Mouse (Mus musculus) neural tube, embryonic 12.5 days (tissue): ENCODE measurements around the gene Recql5. TPM values are rescaled to one million over a fixed set of nuclear protein-coding genes. Genes with fewer than 3 reads are reported as not detected.
A peak's percentile ranks its signal among the peaks of the same experiment; 100 is the strongest.

Experiments used
- ATAC-seq: fragments of 200-750 bp; cut with Nextera tagmentation; 2 replicates; pipeline ENCODE4 v1.8.0; 2017; ENCODE audit warnings: low read depth, mild to moderate bottlenecking, moderate TSS enrichment, moderate library complexity; ENCODE audit not compliant: low FRiP score
- H3K27ac ChIP-seq: fragments of 300-500 bp; sonication (generic); 2 replicates; pipeline ENCODE4 v1.5.1; 2016
- H3K27me3 ChIP-seq: fragments of 300-500 bp; sonication (generic); replicated peaks from 2 replicates; pipeline ENCODE4 v1.6.1; 2016; ENCODE audit warnings: mild to moderate bottlenecking
- H3K36me3 ChIP-seq: fragments of 300-500 bp; sonication (generic); 2 replicates; pipeline ENCODE4 v1.6.1; 2016; ENCODE audit warnings: mild to moderate bottlenecking
- H3K4me1 ChIP-seq: fragments of 300-500 bp; sonication (generic); 2 replicates; pipeline ENCODE4 v1.6.1; 2016
- H3K4me2 ChIP-seq: fragments of 300-500 bp; sonication (generic); replicated peaks from 2 replicates; pipeline ENCODE4 v1.6.1; 2016; ENCODE audit warnings: mild to moderate bottlenecking
- H3K4me3 ChIP-seq: fragments of 300-500 bp; sonication (generic); 2 replicates; pipeline ENCODE4 v1.5.1; 2016
- H3K9ac ChIP-seq: fragments of 300-500 bp; sonication (generic); 2 replicates; pipeline ENCODE4 v1.6.1; 2016; ENCODE audit warnings: mild to moderate bottlenecking
- H3K9me3 ChIP-seq: fragments of 300-500 bp; sonication (generic); 2 replicates; pipeline ENCODE4 v1.6.1; 2016; ENCODE audit warnings: mild to moderate bottlenecking
- WGBS: fragments of 180-500 bp; shearing (Covaris S2); methylation state at CpG from one replicate; pipeline ENCODE4 v1.1.7; 2016; 5-methylcytosine and 5-hydroxymethylcytosine counted together
- polyA plus RNA-seq: library from polyadenylated mRNA; unstranded; fragments of >200 nt; fragmentation: Nextera tagmentation; extraction: Ambion mirVana; gene quantifications from 2 replicates; pipeline ENCODE4 v1.2.1, GENCODE M21; 2016

Recql5 gene
- polyA plus RNA-seq, 1 experiment from 2014 or later, result 30.2 TPM

DNA sequence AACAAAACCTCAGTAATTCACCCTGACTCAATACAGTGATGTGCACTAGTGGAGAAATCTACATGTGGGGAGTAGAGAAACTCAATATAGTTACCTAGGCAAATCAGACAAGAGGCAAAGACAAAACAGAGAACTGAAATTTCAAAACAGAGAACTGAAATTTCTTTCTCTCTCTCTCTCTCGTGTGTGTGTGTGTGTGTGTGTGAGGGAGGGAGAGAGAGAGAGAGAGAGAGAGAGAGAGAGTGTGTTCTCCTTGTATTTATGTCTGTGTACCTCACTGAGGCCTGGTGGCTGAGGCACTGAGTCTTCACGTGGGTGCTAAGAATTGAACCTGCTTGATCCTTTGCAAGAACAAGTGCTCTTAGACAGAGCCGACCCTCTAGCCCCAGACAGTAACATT lies 3.5 kb downstream of the Recql5 start:
- Histone ChIP-seq H3K4me1 (peaks cover 17% of the 10 kb centered on the region), H3K4me2 (no peak overlapping the region), H3K27me3 (no peaks in the 10 kb centered on the region), H3K36me3 (peaks cover 28% of the 10 kb centered on the region), H3K9me3 (no peaks in the 10 kb centered on the region), H3K4me3 (no peak overlapping the region), H3K27ac (no peak overlapping the region), H3K9ac (no peak overlapping the region)
- no peak for ATAC-seq
- 84% methylated on average over 3 of the region's 3 CpGs for WGBS

DNA sequence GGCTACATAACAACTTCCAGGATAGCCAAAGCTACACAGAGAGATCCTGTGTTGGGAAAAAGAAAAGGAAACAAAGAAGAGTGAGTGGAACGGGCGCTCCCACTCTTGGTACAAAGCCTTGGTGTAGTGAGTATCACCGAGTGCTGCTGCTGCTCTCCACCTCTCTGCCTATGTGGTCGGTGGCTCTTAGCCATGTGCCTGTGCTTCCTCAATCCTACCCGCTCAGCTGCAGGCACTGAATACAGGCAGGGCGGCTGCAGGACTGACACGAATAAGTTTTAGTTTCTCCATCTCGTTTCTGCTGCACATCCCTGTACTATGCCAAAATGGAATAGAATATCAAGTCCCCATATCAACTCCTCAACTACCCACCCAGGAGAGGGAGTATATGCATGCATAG lies 4.2 kb downstream of the Recql5 start:
- WGBS, result 95% methylated on average over 8 of the region's 8 CpGs

DNA sequence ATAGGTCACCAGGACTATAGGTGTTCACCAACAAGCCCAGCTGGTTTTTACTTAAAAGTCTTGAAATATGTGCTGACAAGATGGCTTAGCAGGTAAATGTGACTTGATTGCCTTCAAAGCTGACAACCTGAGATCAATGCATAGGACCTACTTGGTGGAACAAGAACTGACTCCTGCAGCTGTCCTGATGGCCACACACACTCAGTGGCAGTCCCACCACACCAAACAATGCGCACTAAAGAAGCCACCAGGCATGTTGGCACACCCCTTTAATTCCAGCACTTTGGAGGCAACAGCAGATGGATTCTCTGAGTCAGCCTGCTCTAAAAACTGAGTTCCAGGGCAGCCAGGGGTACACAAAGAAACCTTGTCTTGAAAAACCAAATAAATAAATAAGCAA lies 11.3 kb downstream of the Recql5 start:
- H3K9me3 ChIP-seq, result no peaks in the 10 kb centered on the region
- no peaks in the 10 kb centered on the region for H3K27me3 ChIP-seq
- no peak overlapping the region for H3K27ac ChIP-seq
- no peak overlapping the region for H3K4me2 ChIP-seq
- no peaks in the 10 kb centered on the region for H3K4me1 ChIP-seq
- ATAC-seq, result no peak
- H3K4me3 ChIP-seq, result no peak overlapping the region
- WGBS, result 94% methylated on average over 1 of the region's 1 CpGs
- H3K36me3 ChIP-seq, result peaks cover 21% of the 10 kb centered on the region
- no peak overlapping the region for H3K9ac ChIP-seq

More for the DNA sequence above, 4.2 kb downstream of the Recql5 start:
- Histone ChIP-seq H3K36me3 (peaks cover 28% of the 10 kb centered on the region), H3K4me2 (no peak overlapping the region), H3K27me3 (no peaks in the 10 kb centered on the region), H3K9me3 (no peaks in the 10 kb centered on the region), H3K27ac (no peak overlapping the region), H3K4me3 (0 out of 2 replicates have a peak overlapping the region, but pooled peaks have one; percentile 4), H3K9ac (no peak overlapping the region), H3K4me1 (peaks cover 9% of the 10 kb centered on the region)
- ATAC-seq, result no peak

DNA sequence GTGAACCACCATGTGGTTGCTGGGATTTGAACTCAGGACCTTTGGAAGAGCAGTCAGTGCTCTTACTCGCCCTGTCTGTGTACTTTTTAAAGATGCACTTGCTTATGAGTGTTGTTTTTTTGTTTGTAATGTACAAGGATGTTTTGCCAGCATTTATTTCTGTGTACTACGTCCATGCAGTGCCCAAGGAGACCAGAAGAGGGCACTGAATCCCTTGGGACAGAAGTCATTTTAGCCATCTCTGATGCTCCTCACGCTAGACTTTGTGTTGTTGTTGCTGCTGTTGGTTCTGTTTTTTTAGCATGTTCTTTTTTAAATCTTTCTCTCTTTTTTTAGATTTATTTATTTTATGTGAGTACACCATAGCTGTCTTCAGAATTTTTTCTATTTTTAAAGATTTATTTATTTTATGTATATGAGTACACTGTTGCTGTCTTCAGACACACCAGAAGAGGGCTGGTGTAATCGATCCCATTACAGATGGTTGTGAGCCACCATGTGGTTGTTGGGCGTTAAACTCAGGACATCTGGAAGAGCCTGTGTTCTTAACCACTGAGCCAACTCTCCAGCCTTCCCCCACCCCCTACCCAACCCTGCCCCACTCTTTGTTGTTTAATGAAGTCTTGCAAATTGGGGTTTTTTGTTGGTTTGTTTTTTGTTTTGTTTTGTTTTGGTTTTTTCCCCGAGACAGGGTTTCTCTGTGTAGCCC lies 13.0 kb downstream of the Recql5 start:
- 45% methylated on average over 6 of the region's 6 CpGs for WGBS
- no peak for ATAC-seq

GRCm38 (mm10) chr11:115919073-115919472 lies 14.2 kb downstream of the Recql5 start:
- no peak for ATAC-seq
- Histone ChIP-seq H3K4me3 (no peak overlapping the region), H3K9ac (no peak overlapping the region), H3K27me3 (no peaks in the 10 kb centered on the region), H3K27ac (no peak overlapping the region), H3K4me2 (no peak overlapping the region), H3K4me1 (no peaks in the 10 kb centered on the region), H3K9me3 (no peaks in the 10 kb centered on the region), H3K36me3 (peaks cover 34% of the 10 kb centered on the region)
- 91% methylated on average over 5 of the region's 5 CpGs for WGBS

More for the DNA sequence above, 13.0 kb downstream of the Recql5 start:
- Histone ChIP-seq H3K9ac (no peak overlapping the region), H3K27me3 (no peaks in the 10 kb centered on the region), H3K4me1 (no peaks in the 10 kb centered on the region), H3K36me3 (peaks cover 27% of the 10 kb centered on the region), H3K4me3 (no peak overlapping the region), H3K9me3 (no peaks in the 10 kb centered on the region), H3K4me2 (no peak overlapping the region), H3K27ac (no peak overlapping the region)

DNA sequence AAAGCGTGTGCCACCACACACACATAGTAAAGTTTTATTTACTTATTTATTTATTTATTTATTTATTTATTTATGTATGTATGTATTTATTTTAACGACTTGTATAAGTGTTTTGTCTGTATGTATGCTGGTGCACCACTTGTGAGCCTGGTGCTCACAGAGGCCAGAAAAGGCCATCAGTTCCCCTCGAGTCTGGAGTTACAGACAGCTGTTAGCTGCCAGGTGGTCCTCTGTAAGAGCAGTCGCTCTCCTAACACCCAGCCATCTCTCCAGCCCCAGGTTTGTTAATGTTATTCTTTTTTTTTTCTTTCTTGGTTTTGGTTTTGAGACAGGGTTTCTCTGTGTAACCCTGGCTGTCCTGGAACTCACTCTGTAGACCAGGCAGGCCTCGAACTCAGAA lies 14.6 kb downstream of the Recql5 start:
- no peaks in the 10 kb centered on the region for H3K9me3 ChIP-seq
- H3K4me1 ChIP-seq, result no peaks in the 10 kb centered on the region
- ATAC-seq, result no peak
- H3K27me3 ChIP-seq, result no peaks in the 10 kb centered on the region
- H3K4me3 ChIP-seq, result no peak overlapping the region
- 88% methylated on average over 5 of the region's 5 CpGs for WGBS
- H3K27ac ChIP-seq, result no peak overlapping the region
- no peak overlapping the region for H3K9ac ChIP-seq
- peaks cover 38% of the 10 kb centered on the region for H3K36me3 ChIP-seq
- H3K4me2 ChIP-seq, result no peak overlapping the region

DNA sequence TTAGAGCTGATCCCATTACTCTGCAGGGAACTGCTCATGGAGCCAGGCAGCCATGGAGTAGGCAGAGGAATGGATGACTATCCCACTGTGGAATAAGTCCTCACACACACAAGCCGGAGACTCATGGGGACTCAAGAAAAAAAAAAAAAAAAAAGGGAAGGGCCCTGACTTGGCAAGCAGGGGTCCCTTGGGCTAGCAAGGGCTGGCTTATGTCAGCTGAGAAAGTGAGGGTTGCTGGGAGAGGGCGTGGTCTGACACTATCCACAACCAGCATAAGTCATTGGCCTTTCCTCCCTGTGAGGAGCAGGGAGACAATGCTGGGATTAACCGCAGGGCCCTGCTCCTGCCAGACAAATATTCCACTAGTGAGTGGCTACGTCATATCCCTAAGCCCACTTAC lies 16.7 kb downstream of the Recql5 start:
- Histone ChIP-seq H3K27ac (no peak overlapping the region), H3K4me2 (no peak overlapping the region), H3K4me1 (no peaks in the 10 kb centered on the region), H3K9ac (no peak overlapping the region), H3K4me3 (no peak overlapping the region), H3K27me3 (no peaks in the 10 kb centered on the region), H3K36me3 (peaks cover 46% of the 10 kb centered on the region), H3K9me3 (no peaks in the 10 kb centered on the region)
- no peak for ATAC-seq
- 90% methylated on average over 4 of the region's 4 CpGs for WGBS

DNA sequence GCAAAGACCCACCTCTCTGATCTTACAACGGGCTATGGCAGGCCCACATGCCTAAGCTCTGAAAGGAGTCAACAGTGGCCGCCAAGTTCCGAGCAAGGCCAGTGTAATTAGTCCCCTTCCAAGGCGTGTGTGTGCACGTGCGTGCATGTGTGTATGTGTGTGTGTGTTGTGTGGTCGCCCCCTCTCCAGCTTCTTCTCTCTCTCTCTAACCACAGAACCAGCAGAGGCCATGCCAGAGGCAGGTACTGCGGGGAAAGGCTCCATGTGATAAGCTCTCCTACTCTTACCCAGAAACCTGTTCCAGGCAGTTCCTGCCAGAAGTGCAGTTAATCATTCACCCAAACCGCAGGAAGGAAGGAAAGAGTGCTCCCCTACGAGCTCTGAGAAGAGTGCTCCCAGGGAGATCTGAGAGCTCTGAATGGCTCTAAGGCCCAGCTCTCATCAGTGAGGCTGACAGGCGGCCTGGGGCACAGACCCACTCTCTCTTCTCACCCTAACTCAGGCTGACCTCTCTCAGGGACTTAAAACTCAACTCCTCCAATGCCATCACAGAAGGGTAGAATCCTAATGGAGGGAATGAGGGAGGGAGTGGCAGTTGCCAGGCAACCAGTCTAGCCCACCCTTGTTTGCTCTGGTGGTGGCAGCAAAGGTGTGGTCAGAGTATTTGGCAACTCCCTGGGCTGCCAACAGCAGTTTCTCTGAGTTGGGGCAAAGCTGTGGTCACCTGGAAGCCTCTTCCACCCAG lies 21.5 kb downstream of the Recql5 start, which contains the start of gene Smim6:
Smim6 (plus strand) TSS at position 386 of the 745 bp plus-strand sequence.
- 77% methylated on average over 11 of the region's 11 CpGs for WGBS
- Histone ChIP-seq H3K27me3 (no peaks in the 10 kb centered on the region), H3K36me3 (peaks cover 56% of the 10 kb centered on the region), H3K4me2 (no peak within 1 kb of the TSS), H3K27ac (no peak within 1 kb of the TSS), H3K9me3 (no peaks in the 10 kb centered on the region), H3K4me3 (no peak within 1 kb of the TSS), H3K4me1 (no peaks in the 10 kb centered on the region), H3K9ac (no peak within 1 kb of the TSS)
- no peak for ATAC-seq

DNA sequence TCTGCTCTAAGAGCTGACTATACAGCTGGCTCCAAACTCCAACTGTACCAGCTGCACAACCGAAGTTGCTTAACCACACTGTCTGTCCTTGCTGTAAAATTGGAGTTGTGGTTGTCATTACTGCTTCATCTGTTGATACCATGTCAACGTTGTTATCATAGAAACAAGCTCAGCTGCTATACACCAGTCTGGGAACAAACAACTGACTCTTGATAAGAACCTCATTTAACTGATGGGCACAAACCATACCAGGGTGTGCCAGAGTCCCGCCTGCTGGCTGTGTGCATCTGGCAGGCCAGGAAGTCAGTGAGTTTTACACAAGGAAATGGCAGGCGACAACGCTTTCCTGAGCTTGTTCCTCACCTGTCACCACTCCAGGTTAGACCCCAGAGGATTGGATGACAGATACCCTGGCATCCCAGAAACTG lies 22.1 kb downstream of the Recql5 start:
- no peak overlapping the region for H3K27ac ChIP-seq
- WGBS, result 96% methylated on average over 5 of the region's 5 CpGs
- ATAC-seq, result no peak
- H3K4me1 ChIP-seq, result no peaks in the 10 kb centered on the region
- no peak overlapping the region for H3K4me2 ChIP-seq
- no peak overlapping the region for H3K9ac ChIP-seq
- H3K9me3 ChIP-seq, result no peaks in the 10 kb centered on the region
- H3K27me3 ChIP-seq, result no peaks in the 10 kb centered on the region
- H3K36me3 ChIP-seq, result peaks cover 50% of the 10 kb centered on the region
- H3K4me3 ChIP-seq, result no peak overlapping the region

DNA sequence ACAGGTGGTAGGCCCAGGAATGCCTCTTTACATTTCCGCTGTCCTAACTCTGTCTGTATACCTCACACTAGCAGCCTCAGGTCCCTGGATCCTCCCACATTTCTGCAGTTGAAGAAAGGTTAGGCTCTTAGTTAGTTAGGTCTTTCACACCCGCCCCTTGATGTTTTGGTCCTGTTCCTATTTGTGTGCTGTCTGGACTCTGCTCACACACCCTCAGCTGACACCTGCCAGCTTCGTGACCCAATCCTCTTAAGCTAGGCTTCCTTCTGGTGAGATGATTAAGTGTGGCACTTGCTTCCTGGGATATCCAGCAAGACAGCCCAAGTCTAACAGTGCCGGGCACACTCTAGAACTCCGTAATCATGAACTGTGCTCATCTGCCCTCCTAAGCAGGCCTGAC lies 26.8 kb downstream of the Recql5 start:
- Histone ChIP-seq H3K27me3 (no peaks in the 10 kb centered on the region), H3K27ac (no peak overlapping the region), H3K9ac (no peak overlapping the region), H3K4me3 (no peak overlapping the region), H3K4me1 (peaks cover under 1% of the 10 kb centered on the region; the same call in 1 of the 2 replicates), H3K36me3 (peaks cover 11% of the 10 kb centered on the region), H3K4me2 (no peak overlapping the region), H3K9me3 (no peaks in the 10 kb centered on the region)
- 91% methylated on average over 5 of the region's 5 CpGs for WGBS
- ATAC-seq, result no peak

DNA sequence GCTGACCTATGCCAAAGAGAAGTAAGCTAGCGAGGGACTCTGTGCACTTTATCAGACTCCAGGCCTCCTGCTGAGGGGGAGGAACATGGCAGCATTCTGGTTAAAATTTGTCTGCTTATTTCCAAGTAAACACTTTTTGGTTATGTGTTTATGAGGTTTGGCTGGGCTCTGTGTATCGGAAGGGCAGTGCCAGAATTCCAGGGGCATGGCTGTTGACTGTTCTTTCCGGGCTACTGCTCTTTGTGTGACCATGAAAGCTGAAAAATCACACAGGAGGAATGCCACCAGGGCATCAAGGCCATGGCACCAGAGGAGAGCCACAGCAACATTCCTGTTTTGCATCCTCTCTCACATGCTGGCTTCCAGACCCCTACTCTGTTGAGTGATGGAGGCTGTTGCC lies 27.2 kb downstream of the Recql5 start:
- Histone ChIP-seq H3K27ac (no peak overlapping the region), H3K9me3 (no peaks in the 10 kb centered on the region), H3K4me2 (no peak overlapping the region), H3K4me1 (peaks cover 4% of the 10 kb centered on the region; the same call in 1 of the 2 replicates), H3K27me3 (no peaks in the 10 kb centered on the region), H3K4me3 (no peak overlapping the region), H3K36me3 (peaks cover 8% of the 10 kb centered on the region), H3K9ac (no peak overlapping the region)
- 83% methylated on average over 3 of the region's 3 CpGs for WGBS
- no peak for ATAC-seq

DNA sequence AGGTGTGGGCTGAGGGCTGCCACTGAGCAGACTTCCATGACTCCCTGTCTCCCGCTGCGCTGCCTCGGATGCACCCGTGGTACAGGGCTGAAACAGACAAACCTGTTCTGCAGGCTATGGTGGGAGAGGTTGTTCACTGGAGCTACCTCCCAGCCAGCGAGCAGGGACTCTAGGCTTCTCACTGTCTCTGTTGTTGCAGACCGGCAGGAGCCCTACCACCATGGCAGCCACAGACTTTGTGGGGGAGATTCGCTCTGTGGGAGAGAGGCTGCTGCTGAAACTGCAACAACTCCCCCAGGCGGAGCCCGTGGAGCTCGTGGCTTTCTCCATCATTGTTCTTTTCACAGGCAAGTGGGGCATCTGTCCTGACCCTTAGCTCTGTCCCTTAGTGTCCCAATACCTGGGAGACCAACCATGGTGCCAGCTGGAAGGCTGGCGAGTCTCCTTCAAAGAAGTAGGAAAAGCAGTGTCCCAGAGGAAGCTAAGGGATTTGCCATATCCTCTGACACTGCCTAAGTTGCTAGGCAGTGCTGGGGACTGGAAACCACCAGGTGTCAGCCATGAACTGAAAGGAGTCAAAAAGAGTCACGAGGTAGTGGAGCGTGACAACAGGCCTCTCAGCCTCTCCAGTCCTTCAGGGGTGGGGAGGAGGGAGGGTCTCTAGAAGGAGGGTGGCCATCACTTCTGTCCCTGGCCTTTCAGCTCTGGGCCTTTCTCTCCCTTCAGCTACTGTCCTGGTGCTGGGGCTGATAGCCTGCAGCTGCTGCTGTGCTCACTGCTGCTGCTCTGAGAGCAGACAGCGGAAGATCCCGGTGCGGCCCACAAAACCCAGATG lies 28.1 kb downstream of the Recql5 start:
- no peak overlapping the region for H3K4me3 ChIP-seq
- peaks cover 8% of the 10 kb centered on the region for H3K36me3 ChIP-seq
- H3K9me3 ChIP-seq, result no peaks in the 10 kb centered on the region
- ATAC-seq, result no peak
- 67% methylated on average over 16 of the region's 16 CpGs for WGBS
- no peak overlapping the region for H3K4me2 ChIP-seq
- H3K27ac ChIP-seq, result no peak overlapping the region
- peaks cover 12% of the 10 kb centered on the region for H3K4me1 ChIP-seq
- H3K27me3 ChIP-seq, result no peaks in the 10 kb centered on the region
- H3K9ac ChIP-seq, result no peak overlapping the region
